Comparison of ENCODE assay signal across 25 mouse cellular contexts in the genomic region with DNA sequence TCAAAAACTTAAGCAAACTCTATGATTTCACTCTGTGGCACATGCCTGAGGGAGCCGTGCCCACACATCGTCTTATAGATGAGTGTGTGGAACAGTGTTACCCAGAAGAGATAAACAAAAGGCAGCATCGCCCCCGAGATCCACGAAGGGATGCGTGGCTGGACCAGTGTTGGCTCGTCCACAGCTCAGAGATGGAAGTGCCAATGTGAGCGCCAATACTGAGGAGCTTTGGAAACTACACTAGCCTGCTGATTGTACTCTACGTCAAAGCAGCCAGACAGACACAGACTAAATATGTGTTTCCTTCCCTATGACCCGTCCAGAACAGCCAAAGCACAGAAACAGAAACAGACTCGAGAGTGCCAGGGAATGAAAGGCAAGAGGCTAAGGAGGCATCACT. TPM values are rescaled to one million over a fixed set of nuclear protein-coding genes. Genes with fewer than 3 reads are reported as not detected.
DNase-seq lines count a peak whose midpoint lies in the region; ATAC-seq and TF ChIP-seq lines count a peak whose summit lies in the region.
"Had no signal": no experiment of that assay in that cellular context is flagged by ENCODE, and none has a peak within 500 bp of the region (broad histone marks: within the 10 kb centered on the region; RNA-seq: fewer than 3 reads in every experiment).

No protein-coding gene starts in this region.

- H3K9me3 ChIP-seq in lung, embryonic 14.5 days (ENCODE audit: low read depth, low read length), result no peaks in the 10 kb centered on the region
- H3K9me3 ChIP-seq: forebrain, embryonic 10.5 days; forebrain, embryonic 13.5 days; heart, embryonic 10.5 days; hindbrain, embryonic 13.5 days had no signal

- no peak overlapping the region for H3K27ac ChIP-seq in lung, embryonic 14.5 days (ENCODE audit: low read depth)
- H3K27ac ChIP-seq: forebrain, embryonic 10.5 days; forebrain, embryonic 13.5 days; heart, adult 2 months; heart, embryonic 10.5 days; hindbrain, embryonic 13.5 days had no signal

- no peak overlapping the region for H3K9ac ChIP-seq in lung, embryonic 14.5 days
- H3K9ac ChIP-seq: forebrain, embryonic 13.5 days; hindbrain, embryonic 13.5 days had no signal

- peak; percentile 62 for ATAC-seq in frontal cortex, adult (ENCODE audit: low TSS enrichment)
- ATAC-seq in lung, embryonic 14.5 days (ENCODE audit: insufficient read depth), result no peak
- ATAC-seq: activated CD4-positive, CD25-positive, alpha-beta regulatory T cell, adult 4 months; forebrain, embryonic 13.5 days; forebrain, embryonic 16.5 days; hindbrain, embryonic 16.5 days had no signal

- WGBS in lung, embryonic 14.5 days, result 64% methylated on average over 11 of the region's 11 CpGs
- WGBS in lung, adult 2 months, result 65% methylated on average over 11 of the region's 11 CpGs

- H3K36me3 ChIP-seq in lung, embryonic 14.5 days (ENCODE audit: insufficient read depth), result no peaks in the 10 kb centered on the region
- H3K36me3 ChIP-seq: forebrain, embryonic 10.5 days; heart, embryonic 10.5 days; hindbrain, embryonic 13.5 days had no signal

- no peak for DNase-seq in frontal cortex, postnatal 25 days (ENCODE audit: low spot score in 2 of 2)
- DNase-seq in lung, embryonic 14.5 days, result peak; percentile 11
- no peak for DNase-seq in lung, postnatal 25 days (ENCODE audit: low spot score)
- DNase-seq in lung, postnatal 10 days, result peak; percentile 54
- no peak for DNase-seq in lung, adult 2 months
- peak; percentile 6 for DNase-seq in brain, adult 2 months (ENCODE audit: low read depth, low spot score)
- no peak for DNase-seq in thymus, postnatal 36 days
- DNase-seq: adrenal gland, adult 8-10 months; adrenal gland, postnatal 25 days; cerebellum, adult 18-20 months; cerebellum, adult 9-10 months; cerebellum, postnatal 14 days; gastrocnemius, postnatal 25 days; heart, adult 2 months had no signal

- no peaks in the 10 kb centered on the region for H3K27me3 ChIP-seq in lung, embryonic 14.5 days (ENCODE audit: insufficient read depth, low read length)
- H3K27me3 ChIP-seq: forebrain, embryonic 13.5 days had no signal

- no peak overlapping the region for H3K4me3 ChIP-seq in lung, embryonic 14.5 days (ENCODE audit: low read depth, low read length)
- H3K4me3 ChIP-seq in lung, adult 2 months (replicated peaks; ENCODE audit: extremely low read depth, low read depth, low read length), result no peak overlapping the region
- H3K4me3 ChIP-seq: forebrain, embryonic 10.5 days; forebrain, embryonic 13.5 days; heart, adult 2 months; heart, embryonic 10.5 days; hindbrain, embryonic 13.5 days had no signal

- TF ChIP-seq POLR2A in lung, adult 2 months (IDR thresholded peaks at IDR 0.05; ENCODE audit: borderline replicate concordance, extremely low read depth, low read depth, low read length), result no peak

- H3K4me2 ChIP-seq in lung, embryonic 14.5 days, result no peak overlapping the region
- H3K4me2 ChIP-seq: forebrain, embryonic 13.5 days; hindbrain, embryonic 13.5 days had no signal

- TF ChIP-seq CTCF in lung, embryonic 14.5 days (IDR thresholded peaks at IDR 0.05; ENCODE audit: low read depth), result no peak
- no peak for TF ChIP-seq CTCF in lung, adult 2 months (IDR thresholded peaks at IDR 0.05; ENCODE audit: insufficient read depth, low read length)

- H3K4me1 ChIP-seq in lung, embryonic 14.5 days (ENCODE audit: insufficient read depth), result 0 out of 2 replicates have a peak, but pooled peaks cover 3% of the 10 kb centered on the region
- H3K4me1 ChIP-seq in lung, adult 2 months (ENCODE audit: control insufficient read depth, insufficient read depth, low read length), result no peaks in the 10 kb centered on the region
- H3K4me1 ChIP-seq: forebrain, embryonic 13.5 days had no signal

RNA-seq across cellular contexts. Expression of gene Gdf10, which starts 37.9 kb away (rescaled TPM):
- polyA plus RNA-seq in lung, embryonic 14.5 days (2014; fragmentation: Nextera tagmentation; extraction: Ambion mirVana), result 2.4 and 4.2 TPM in 2 replicates
- polyA plus RNA-seq in lung, adult 2 months (2012; rRNA removed), result 14.3 and 15.1 TPM in 2 replicates
- polyA plus RNA-seq: activated CD4-positive, CD25-positive, alpha-beta regulatory T cell, adult 4 months had no signal

RNA-seq across cellular contexts. Expression of gene Gdf2, which starts 55.4 kb away (rescaled TPM):
- polyA plus RNA-seq in lung, embryonic 14.5 days (2014; fragmentation: Nextera tagmentation; extraction: Ambion mirVana), result 0.05 TPM in 1 of 2 replicates, not detected in the other
- 0.25 and 0.45 TPM in 2 replicates for polyA plus RNA-seq in lung, adult 2 months (2012; rRNA removed)
- polyA plus RNA-seq: activated CD4-positive, CD25-positive, alpha-beta regulatory T cell, adult 4 months; embryonic facial prominence, embryonic 11.5 days; embryonic facial prominence, embryonic 14.5 days; forebrain, embryonic 10.5 days; forebrain, embryonic 13.5 days; forebrain, embryonic 16.5 days; heart, embryonic 14.5 days; hindbrain, embryonic 13.5 days had no signal

Comparison
In these comparisons a context has a peak if more than half of its experiments do, and no peak if none do; other contexts are left out.
1. DNase-seq: peak in lung, embryonic 14.5 days (single experiment), lung, postnatal 10 days (single experiment) and brain, adult 2 months (single experiment); none in frontal cortex, postnatal 25 days (0 of 2), lung, postnatal 25 days (single experiment), lung, adult 2 months (single experiment) and thymus, postnatal 36 days (0 of 2).